Mouse (Mus musculus): Measurements from ENCODE around the gene Gbp7.
A peak's percentile ranks its signal among the peaks of the same experiment; 100 is the strongest.
"Not testable (repeated sequence)": the region's sequence is repeated elsewhere in the genome, so short reads cannot be mapped to it uniquely, and the experiment has no call there.

The Gbp7 gene

GRCm38 (mm10) chr3:142530087-142530953 lies at the start of gene Gbp7:
TSS of gene Gbp7 (plus strand) at chr3:142530342.
- DNase-seq: peak; percentile 36 to 68

DNA sequence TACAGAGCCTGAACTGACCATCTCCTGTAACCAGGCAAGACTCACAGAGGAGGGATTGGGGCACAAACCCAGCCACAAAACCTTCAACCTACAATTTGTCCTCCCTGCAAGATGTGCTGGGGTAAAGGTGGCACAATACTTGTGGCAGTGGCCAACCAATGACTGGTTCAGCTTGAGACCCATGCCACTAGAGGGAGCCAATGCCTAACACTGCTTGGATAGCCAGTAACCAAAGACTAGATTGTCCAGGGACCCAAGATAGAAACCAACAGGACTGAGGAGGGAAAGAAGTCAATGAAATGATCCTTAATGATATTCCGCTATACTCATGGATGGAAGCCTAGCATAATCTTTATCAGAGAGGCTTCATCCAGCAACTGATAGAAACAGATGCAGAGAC lies 39.7 kb upstream of the Gbp7 start:
- DNase-seq: peak; percentile 81 to 89

DNA sequence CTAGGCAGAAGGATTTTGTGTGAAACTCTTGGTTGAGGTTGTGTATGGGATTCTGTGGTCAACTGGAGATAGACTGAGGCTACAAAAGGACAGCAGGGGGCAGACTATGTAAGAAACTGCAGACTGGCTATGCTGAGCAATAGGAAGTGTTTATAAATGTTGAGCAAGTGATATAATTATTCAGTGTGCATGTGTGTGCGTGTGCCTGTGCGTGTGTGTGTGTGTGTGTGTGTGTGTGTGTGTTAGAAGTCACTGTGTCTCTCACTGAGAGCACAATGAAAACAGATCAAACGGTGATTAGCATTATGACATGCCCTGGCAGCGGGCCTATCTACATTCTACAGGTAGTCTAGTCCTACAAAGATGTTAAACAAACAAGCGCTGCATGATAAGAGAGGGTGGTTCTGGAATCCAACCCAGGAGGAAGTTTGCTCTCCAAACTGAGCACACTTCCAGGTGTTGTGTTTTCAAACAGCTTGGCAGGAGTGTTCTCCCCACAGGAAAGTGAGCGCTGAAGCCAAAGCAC lies 36.5 kb upstream of the Gbp7 start, which contains the start of gene Gbp5:
TSS of gene Gbp5 (plus strand) at position 443 of the 526 bp plus-strand sequence.
- DNase-seq: peak; percentile 80 to 85

DNA sequence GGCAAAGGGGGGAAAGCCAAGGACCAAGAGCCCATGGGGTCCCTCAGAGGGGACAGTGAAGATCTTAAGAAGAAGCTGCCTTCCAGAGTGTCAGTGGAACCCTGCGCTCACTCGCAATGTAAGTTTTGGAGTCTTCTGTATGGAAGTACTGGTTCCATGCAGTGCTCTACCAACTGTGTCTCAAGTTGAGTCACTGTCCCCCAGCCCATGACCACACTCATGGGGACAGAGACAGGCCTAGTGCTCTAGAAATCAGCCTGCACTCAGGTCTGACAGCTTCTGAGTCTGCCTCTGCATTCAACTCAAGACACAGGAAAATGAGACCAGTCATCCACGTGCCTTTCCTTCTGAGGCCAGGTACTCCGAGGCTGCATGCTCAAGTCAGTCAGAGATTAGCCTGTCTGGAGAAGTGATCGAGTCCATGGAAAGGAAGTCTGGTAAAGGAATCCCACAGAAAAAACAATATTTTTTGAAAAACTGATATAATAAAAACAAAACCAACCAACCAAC lies 34.9 kb upstream of the Gbp7 start:
- no peak for DNase-seq

DNA sequence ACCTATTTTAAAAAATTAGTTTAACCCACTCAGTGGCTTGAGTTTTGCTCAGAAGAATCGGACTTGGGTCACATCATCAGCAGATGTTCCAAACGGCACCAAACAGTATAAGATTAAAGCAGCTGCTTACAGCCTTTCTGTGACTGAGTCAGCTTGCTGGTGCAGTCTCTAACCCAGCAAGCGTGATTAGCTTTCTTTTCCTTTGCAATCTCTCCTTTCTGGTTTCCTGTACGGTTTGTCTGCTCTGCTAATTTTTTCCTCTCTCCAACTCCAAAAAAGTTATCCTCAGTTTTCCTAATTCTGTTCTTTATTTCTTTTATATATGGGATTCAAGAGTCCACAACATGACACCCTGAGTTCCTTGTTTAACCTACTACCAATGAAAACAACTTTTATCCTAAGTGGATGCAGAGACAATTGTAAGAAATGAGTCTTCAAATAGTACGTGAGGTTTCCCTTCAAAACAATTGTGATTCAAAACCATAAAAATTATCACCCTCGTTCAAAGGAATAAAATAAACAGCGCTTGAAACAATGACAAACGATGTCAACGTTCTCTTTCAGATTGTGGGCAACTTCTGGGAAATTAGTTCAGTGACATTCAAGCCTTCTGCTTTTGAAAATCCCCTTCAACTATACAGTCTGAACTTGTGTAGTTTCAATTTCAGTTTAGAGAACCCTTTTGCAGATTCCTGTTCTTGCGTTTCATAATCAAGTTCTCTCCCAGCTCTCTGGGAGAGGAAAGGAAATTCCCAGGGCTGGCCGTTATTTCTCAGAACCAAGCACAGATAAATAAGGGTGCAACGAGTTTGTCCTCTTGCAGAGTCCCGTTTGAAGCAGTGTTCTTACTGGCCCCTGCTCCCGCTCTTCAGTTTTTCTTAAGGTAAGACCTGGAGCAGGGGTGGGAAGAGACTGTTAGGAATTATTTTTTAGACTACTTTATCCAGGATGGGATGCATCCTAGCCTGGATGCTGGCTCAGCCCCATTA lies 33.7 kb upstream of the Gbp7 start:
- DNase-seq: peak in 1 of 2 experiments; percentile 20

DNA sequence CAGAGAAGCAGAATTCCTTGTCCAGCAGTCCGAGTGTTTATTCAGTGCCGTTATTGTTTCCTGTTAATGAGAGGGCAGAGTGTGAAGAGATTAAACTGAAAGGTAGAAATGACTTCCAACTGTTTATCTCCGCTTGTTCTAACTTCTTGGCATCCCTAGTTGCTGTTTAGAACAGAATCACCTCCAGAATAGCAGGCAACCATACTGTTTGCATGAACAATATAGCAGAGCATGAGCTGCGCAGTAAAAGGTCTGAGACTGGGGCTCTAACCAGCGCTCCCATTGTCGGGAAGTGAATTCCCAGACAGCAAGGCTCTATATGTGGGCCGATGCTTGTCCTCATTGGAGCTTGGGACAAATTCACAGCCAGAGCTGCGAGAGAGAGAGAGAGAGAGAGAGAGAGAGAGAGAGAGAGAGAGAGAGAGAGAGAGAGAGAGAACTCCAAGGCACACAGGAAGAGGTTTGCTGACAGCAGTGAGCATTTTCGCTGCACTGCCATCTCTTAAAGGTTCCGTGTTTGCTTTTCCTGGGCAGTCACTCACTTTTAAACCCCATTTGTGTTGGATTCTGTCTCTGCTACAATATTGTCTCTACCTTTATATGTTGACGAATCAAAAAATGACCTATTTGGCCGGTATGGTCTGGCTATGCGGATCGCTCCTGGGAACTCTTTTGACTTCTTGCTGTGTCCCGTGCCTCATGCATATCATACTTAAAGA lies 32.9 kb upstream of the Gbp7 start:
- no peak for DNase-seq

- DNase-seq: no peak
Observed at GRCm38 (mm10) chr3:142498941-142499340, 31.2 kb upstream of the Gbp7 start.

DNA sequence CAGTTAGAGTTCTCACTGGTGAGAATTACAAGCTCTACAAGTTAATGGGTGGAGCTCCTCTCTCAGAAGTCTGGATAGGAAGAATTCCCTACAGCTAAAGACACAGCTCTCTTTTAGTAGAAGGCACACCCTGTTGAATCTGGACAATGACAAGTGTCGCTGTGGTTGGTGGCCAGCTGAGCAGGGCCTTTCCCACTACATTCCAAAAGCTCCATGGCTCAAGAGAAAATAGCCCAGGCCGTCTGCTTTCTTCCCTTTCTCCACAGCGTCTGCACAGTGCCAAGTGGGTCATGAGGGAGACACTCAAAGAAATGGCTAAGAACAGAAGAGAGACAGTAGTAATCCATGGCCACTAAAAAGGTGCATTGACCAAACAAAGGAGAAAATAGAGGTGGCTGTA lies 2.0 kb upstream of the Gbp7 start:
- DNase-seq: no peak

- DNase-seq: no peak
Observed at GRCm38 (mm10) chr3:142529597-142529996, 545 bp upstream of the Gbp7 start.

DNA sequence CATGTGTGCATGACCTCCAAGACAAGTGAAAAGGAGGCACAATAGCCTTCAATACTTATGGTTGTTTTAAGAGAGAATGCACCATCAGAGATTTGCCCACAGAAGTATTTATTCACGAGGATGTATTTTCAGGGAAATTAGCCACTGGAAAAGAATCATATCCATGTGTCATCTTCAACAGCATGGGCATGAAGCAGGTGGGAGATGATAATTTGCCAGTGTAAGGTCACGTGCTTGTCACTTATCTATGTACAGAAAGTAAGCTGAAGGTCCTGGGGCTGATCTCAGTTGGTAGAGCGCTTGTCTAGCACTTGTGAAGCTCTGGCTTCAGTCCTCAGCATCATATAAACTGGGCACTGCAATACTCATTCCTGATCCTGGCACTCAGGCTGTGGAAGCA lies 1.5 kb downstream of the Gbp7 start:
- DNase-seq: no peak

- DNase-seq: no peak
Observed at GRCm38 (mm10) chr3:142533185-142533584, 3.0 kb downstream of the Gbp7 start.

DNA sequence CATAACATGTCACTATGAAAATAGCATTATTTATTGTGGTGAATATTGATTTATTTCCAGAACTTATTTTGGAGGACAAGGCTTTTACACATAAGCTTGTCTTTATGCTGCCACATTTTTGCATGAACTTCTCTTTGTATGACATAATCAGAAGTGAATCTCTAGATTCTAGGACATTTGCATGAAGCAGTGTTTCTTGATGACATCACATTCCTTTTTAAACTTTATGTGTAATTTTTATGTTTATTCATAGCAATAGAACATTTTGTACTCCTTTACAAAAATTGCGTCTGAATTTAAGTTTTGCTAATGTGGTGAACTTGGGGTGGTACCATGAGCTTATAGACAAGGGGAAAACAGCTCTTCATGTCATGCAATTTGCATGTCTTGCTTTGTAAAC lies 5.5 kb downstream of the Gbp7 start:
- no peak for DNase-seq

- DNase-seq: no peak
Observed at GRCm38 (mm10) chr3:142541391-142541790, 11.2 kb downstream of the Gbp7 start.

GRCm38 (mm10) chr3:142542776-142543175 lies 12.6 kb downstream of the Gbp7 start:
- DNase-seq: not testable (repeated sequence)

DNA sequence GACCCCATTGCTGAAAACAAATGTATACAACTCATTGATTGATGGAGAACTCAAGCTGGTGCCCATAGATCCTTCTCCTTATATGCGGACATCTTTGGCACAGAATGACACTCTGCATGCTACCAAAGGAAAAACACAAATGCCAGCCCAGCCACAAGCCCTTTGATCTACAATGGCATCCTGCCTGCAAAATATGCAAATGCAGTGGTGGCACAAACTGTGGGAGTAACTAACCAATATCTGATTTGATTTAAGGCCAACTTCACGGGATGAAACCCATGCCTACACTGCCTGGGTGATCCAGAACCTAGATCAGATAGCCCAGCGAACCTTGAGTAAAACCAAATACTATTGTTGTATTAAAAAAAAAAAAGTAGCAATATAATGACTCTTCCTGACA lies 16.5 kb downstream of the Gbp7 start:
- DNase-seq: peak in 1 of 2 experiments; percentile 7

- DNase-seq: no peak
Observed at GRCm38 (mm10) chr3:142550052-142550676, 20.0 kb downstream of the Gbp7 start.

- DNase-seq: peak in 1 of 2 experiments; percentile 46
Observed at GRCm38 (mm10) chr3:142554601-142555000, 24.5 kb downstream of the Gbp7 start.

GRCm38 (mm10) chr3:142555623-142556022 lies 25.5 kb downstream of the Gbp7 start:
- DNase-seq: peak; percentile 53 to 77

DNA sequence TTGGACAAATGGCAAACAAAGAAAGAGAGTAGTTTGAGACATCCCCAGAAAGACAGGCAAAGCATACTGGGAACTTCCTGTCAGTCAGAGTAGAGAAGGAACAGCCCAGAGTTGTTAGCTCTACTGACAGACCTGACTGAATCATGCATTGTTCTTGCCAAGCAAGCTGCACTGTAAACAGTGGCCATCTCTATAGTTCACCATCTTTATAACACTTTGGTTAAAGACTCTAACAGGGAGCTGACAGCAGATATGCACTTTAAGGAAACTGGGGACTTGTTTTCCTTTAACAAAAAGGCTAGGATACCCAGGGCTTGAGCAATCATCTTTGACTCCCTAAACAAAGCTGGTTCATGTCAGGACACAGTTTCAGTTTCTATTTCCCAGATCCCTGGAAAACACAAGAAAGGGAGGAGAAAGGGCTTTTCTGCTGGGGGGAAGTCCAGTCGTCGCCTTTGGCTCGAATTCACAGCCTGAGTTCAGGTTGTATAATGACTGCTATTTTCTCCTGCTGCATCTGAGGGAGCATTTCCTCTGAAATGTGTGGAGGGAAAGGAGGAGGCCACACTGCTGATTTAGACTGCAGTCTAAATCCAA lies 29.6 kb downstream of the Gbp7 start, which contains the start of gene Gbp3:
TSS of gene Gbp3 (plus strand) at position 395 of the 597 bp plus-strand sequence.
- DNase-seq: peak; percentile 41 to 63

DNA sequence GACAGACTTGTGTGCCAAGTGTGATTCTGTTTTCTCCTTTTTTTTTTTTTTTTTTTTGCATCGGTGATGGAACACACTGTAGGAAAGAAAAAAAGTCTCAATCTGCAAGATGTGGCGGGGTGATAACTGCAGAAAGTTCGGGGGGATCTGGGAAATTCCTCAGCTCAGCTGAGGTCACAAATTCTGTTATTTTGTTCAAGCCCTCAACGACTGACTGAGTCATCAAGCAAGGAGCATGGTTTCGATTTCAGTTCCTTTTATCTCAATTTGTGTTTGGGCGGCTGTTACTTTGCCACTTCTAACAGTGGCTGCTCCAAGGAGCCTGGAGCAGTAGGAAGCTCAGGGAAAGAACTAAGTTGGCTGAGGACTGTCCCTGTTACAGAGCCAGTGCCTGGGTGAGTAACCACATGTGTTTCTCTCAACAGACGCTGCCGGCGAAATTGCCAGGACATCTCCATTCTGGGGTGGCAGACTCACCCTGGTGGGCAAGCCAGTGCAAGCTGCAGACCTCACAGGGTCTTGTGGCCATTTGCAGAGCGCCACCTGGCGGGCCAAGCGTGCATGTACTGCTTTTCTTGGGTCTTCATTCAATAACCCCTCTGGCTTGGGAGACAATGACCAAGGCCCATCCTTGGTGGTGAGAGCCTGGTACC lies 30.3 kb downstream of the Gbp7 start:
- DNase-seq: peak; percentile 91
